Mouse (Mus musculus) neutrophil, adult 5-6 weeks (primary cell): ENCODE data around the gene Mcl1. TPM values are rescaled to one million over a fixed set of nuclear protein-coding genes. Genes with fewer than 3 reads are reported as not detected.
"Not testable (repeated sequence)": the region's sequence is repeated elsewhere in the genome, so short reads cannot be mapped to it uniquely, and the experiment has no call there.

ENCODE experiments used
- ATAC-seq: fragments of 151-379, 151-347 bp; 2 replicates; pipeline ENCODE4 v1.8.0; 2017; ENCODE audit warnings: mild to moderate bottlenecking, moderate TSS enrichment; ENCODE audit not compliant: insufficient number of reproducible peaks, poor library complexity, low FRiP score, severe bottlenecking; ENCODE audit errors: extremely low read depth
- total RNA-seq: library from RNA; stranded (forward); fragments of 200-1000 nt; gene quantifications from 2 replicates; pipeline ENCODE4 v1.2.3, GENCODE M21; 2017

Mcl1 gene
- total RNA-seq, 1 experiment from 2014 or later, result 1,559 TPM

DNA sequence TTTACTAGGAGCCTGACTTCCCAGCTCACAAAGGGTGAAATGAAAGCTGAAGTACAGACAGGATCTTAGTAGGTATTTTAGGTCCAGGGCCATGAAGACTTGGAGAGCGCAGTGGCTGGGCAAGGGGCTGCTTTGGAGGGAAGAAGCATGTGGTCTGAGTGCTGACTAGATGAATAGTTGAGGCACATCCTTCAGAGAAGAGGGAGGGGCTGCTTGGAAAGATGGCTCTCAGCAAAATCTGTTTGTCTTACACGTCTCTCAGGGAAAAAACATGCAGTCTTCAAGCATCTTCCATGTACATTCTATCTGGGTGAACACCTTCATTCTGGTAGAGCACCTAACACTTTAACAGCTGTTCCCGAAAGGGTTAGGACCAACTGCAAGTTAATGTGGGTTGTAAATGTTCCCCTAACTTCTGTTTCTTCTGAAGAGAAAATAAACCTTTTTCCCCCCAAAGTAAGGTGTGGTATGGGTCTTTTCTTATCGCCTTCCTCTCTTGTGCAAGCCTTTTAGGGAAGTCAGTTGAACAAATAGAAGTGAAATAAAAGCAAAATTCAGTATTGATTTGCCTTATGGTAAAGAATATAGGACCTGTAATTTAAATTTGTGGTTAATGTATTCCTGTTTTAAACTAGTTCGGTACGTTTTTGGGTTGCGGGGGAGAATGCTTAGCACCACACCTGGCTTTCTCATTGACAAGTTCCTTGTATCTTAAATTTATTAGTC, 4.3 kb downstream of the Mcl1 start:
- no peak for ATAC-seq

DNA sequence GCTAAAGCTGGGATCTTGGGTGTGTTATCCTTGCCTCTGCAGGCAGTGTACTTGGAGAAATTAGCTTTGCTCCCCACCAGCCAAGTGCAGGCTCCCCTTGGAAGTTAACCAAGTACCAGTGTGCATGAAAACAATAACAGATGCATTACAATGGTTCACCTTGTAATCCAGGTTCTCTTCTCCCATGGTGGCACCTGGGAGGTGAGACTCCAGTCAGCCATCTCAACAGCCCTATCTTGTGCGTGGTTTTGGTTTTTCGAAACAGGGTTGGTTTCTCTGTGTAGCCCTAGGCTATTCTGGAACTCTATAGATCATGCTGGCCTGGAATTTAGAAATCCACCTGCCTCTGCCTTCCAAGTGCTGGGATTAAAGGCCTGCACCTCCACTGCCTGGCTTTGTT, 4.9 kb downstream of the Mcl1 start:
- ATAC-seq, result no peak

- no peak for ATAC-seq
Observed at GRCm38 (mm10) chr3:95663969-95664608, 5.5 kb downstream of the Mcl1 start.

GRCm38 (mm10) chr3:95664940-95665352, 6.4 kb downstream of the Mcl1 start:
- ATAC-seq, result no peak

- ATAC-seq, result no peak
Observed at GRCm38 (mm10) chr3:95666124-95666844, 7.7 kb downstream of the Mcl1 start.

- no peak for ATAC-seq
Observed at GRCm38 (mm10) chr3:95667521-95667920, 8.9 kb downstream of the Mcl1 start.

DNA sequence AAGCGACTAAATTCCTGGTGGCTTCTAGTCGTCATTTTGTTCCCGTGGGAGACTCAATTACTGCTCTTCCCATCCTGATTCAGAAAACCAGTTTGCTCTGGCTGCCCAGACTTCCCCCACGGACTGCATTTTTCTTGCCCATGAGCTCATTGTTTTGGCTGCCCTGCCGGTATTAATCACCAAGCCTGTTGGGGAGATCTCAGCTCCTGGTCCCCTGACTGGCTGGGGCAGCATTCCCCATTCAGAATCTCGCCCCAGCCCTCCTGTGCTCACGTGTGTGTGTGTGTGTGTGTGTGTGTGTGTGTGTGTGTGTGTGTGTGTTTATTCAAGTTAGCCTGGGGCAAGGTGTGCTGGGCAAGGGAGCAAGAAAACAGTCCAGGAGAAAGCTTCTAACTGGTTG, 9.4 kb downstream of the Mcl1 start:
- no peak for ATAC-seq

- ATAC-seq, result peak; percentile 18
Observed at GRCm38 (mm10) chr3:95668589-95669308, 10.2 kb downstream of the Mcl1 start.

DNA sequence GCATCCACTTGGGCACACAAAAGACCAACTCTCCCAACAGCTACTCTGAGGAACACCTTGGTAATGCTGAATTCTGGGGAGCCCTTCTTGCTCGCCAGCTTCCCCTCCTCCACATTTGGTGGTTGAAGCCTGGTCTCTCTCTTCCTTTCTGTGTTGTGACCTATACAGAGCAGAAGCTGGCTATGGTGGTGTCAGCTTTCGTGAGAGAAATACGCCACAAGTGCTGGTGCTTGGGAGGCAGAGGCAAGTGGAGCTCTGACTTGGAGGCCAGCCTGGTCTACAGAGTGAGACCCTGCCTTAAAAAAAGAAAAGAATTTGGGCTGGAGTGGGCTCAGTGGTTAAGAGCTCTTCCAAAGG, 10.7 kb downstream of the Mcl1 start:
- ATAC-seq, result peak; percentile 1; the same call in 1 of the 2 replicates

- not testable (repeated sequence) for ATAC-seq
Observed at GRCm38 (mm10) chr3:95670419-95670818, 11.8 kb downstream of the Mcl1 start.

DNA sequence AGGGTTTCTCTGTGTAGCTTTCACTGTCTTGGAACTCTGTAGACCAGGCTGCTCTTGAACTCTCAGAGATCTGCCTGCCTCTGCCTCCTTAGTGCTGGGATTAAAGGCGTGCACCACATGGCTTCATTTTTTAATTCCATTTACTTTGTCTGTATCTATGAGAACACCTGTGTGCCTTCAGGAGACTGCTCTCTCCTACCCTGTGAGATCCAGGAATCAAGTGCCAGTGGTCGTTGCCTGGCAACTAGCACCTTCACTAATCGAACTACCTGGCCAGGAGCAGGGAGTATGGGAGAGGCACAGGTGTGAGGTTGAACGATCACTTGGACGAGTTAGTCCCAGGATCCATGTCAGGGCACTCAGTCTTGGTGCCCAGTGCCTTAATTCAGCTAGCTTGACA, 12.6 kb downstream of the Mcl1 start:
- ATAC-seq, result no peak

- ATAC-seq, result 0 out of 2 replicates have a peak, but pooled peaks have one; percentile 2
Observed at GRCm38 (mm10) chr3:95672461-95672860, 13.9 kb downstream of the Mcl1 start.

- no peak for ATAC-seq
Observed at GRCm38 (mm10) chr3:95672861-95673706, 14.5 kb downstream of the Mcl1 start.

DNA sequence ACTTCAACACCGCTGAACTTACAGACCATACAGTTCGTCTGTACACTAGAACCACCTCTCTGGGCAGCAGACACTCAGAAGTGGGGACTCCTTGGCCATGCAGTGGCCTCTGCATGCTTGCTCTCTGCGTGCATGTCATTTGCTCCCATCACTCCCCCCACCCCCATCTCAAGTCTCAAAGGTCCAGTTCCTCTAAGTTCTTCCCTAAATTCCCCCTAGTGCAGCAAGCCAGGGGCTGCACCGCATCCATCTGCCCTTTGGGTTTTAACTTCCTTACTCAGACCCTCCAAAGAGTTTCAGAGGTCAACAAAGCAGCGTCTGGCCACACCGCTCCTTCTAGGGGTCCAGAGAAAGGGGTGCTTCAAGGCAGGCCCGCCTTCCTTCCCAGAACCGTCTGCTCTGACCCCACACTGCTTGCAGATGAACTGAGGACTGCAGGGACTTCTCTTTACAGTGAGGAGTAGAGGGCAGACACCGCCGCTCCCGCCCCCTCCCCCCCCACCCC, 15.2 kb downstream of the Mcl1 start:
- ATAC-seq, result peak; percentile 4; the same call in 1 of the 2 replicates

- peak; percentile 71 for ATAC-seq
Observed at GRCm38 (mm10) chr3:95674236-95674635, 15.6 kb downstream of the Mcl1 start.

DNA sequence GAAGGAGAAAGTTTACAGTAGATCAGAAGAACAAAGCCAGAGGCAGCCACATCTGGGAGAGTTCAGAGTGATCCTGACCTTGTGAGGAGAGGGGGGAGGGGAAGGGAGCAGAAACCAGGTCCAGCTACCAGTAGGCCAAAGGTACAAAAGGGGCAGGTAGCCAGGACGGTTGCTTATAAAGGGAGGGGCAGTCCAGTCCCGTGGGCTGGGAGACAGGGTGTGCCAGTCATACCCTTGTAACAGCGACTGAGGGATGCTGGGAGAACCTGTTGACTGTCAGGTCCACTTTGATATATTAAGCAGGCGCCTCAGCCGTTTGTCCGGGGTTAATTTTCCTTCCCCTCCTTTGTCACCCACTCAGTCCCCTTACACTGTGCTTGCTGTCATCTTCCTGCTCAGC, 16.2 kb downstream of the Mcl1 start:
- no peak for ATAC-seq

DNA sequence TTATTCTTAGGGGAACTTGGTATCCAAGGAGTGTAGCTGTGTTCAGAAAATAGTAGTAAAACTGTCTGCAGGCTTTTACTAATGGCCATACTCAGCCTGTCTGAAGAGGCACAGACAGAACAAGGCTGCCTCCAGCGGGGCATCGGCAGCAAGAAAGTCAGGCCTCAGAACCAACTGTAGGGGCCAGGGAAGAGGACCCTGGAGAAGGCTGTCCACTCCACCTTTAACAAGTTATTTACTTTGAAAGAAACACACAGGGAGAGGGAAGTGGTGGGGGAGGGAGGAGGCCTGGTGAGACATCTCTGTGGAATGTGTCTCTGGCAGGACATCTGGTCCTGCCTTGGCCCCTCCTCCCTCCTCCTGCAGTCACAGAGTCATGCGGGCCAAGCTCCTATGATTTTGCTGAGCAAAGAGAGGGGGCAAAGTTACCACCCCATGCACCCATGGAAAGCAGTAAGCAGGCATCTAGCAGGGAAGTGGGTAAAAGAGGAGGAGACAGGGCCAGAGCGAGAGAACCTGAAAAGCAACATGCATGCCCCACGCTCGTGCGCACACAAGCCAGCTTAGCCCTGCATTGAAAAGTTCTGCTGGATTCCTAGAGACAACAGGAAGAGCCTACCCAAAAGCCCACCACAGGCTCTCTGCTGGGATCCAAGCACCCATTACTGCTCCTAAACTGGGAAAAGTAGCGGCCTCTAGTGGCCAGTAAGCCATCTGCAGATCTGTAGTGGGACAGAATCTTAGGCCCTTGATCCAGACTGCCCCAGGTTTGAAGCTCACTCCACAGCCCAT, 16.9 kb downstream of the Mcl1 start:
- 0 out of 2 replicates have a peak, but pooled peaks have one; percentile 2 for ATAC-seq
